Mouse (Mus musculus) hindbrain, embryonic 14.5 days (tissue): Measurements from ENCODE around the gene Rrp12. TPM values are rescaled to one million over a fixed set of nuclear protein-coding genes. Genes with fewer than 3 reads are reported as not detected.

Experiments used
- polyA plus RNA-seq: library from polyadenylated mRNA; unstranded; fragments of >200 nt; fragmentation: Nextera tagmentation; extraction: Ambion mirVana; gene quantifications from 2 replicates; pipeline ENCODE4 v1.2.1, GENCODE M21; 2014

The Rrp12 gene
- polyA plus RNA-seq, 1 experiment from 2014 or later, result 13.2 TPM

Other genes starting within 250 kb of the Rrp12 start
- gene Slit1, start 152.5 kb downstream of the Rrp12 start, polyA plus RNA-seq, result 31.7 and 36.4 TPM in 2 replicates
- gene Arhgap19, start 94.1 kb downstream of the Rrp12 start, polyA plus RNA-seq, result 6.7 and 6.8 TPM in 2 replicates
- 19.1 and 23.4 TPM in 2 replicates for gene Frat1, start 66.2 kb downstream of the Rrp12 start, polyA plus RNA-seq
- gene Frat2, start 48.0 kb downstream of the Rrp12 start, polyA plus RNA-seq, result 5.4 and 5.5 TPM in 2 replicates
- gene Pgam1, start 15.8 kb upstream of the Rrp12 start, polyA plus RNA-seq, result 498 and 547 TPM in 2 replicates
- 51.9 and 64.0 TPM in 2 replicates for gene Exosc1, start 37.2 kb upstream of the Rrp12 start, polyA plus RNA-seq
- gene Zdhhc16, start 37.3 kb upstream of the Rrp12 start, polyA plus RNA-seq, result 70.6 and 70.8 TPM in 2 replicates
- 29.6 and 31.6 TPM in 2 replicates for gene Mms19, start 85.0 kb upstream of the Rrp12 start, polyA plus RNA-seq
- 8.6 and 9.2 TPM in 2 replicates for gene Ubtd1, start 85.6 kb upstream of the Rrp12 start, polyA plus RNA-seq
- 0.82 and 1.2 TPM in 2 replicates for gene Ankrd2, start 139.8 kb upstream of the Rrp12 start, polyA plus RNA-seq
- gene Hoga1, start 149.4 kb upstream of the Rrp12 start, polyA plus RNA-seq, result 1.3 and 2.2 TPM in 2 replicates
- gene 4933411K16Rik, start 156.1 kb upstream of the Rrp12 start, polyA plus RNA-seq, result not detected in 2 replicates
- gene Morn4, start 190.2 kb upstream of the Rrp12 start, polyA plus RNA-seq, result 117 and 128 TPM in 2 replicates
- gene Pi4k2a, start 194.3 kb upstream of the Rrp12 start, polyA plus RNA-seq, result 39.0 and 40.6 TPM in 2 replicates
- gene Avpi1, start 232.9 kb upstream of the Rrp12 start, polyA plus RNA-seq, result 7.9 and 10.3 TPM in 2 replicates